Mouse (Mus musculus) hindbrain, embryonic 14.5 days (tissue): ENCODE data around the gene Ncoa5. TPM values are rescaled to one million over a fixed set of nuclear protein-coding genes. Genes with fewer than 3 reads are reported as not detected.

Source experiments
- ATAC-seq: fragments of 200-750 bp; cut with Nextera tagmentation; 2 replicates; pipeline ENCODE4 v1.8.0; 2017; ENCODE audit warnings: moderate number of reproducible peaks, mild to moderate bottlenecking, moderate TSS enrichment, moderate library complexity; ENCODE audit not compliant: low FRiP score
- DNase-seq: peaks from one replicate; pipeline ENCODE4 v3.0.0-alpha.2; 2015; ENCODE audit warnings: low spot score
- H3K27ac ChIP-seq: fragments of 300-500 bp; sonication (generic); 2 replicates; pipeline ENCODE4 v1.5.1; 2014; ENCODE audit warnings: mild to moderate bottlenecking, moderate library complexity
- H3K27me3 ChIP-seq: fragments of 300-500 bp; sonication (generic); 2 replicates; pipeline ENCODE4 v1.6.1; 2014; ENCODE audit warnings: mild to moderate bottlenecking, low read length, mixed read lengths; ENCODE audit not compliant: control insufficient read depth, insufficient read depth
- H3K36me3 ChIP-seq: fragments of 300-500 bp; sonication (generic); replicated peaks from 2 replicates; pipeline ENCODE4 v1.6.1; 2014; ENCODE audit not compliant: control insufficient read depth, insufficient read depth
- H3K4me1 ChIP-seq: fragments of 300-500 bp; sonication (generic); replicated peaks from 2 replicates; pipeline ENCODE4 v1.6.1; 2014; ENCODE audit warnings: antibody characterized with exemption, low read length, mixed read lengths; ENCODE audit not compliant: control insufficient read depth, insufficient read depth
- H3K4me2 ChIP-seq: fragments of 300-500 bp; sonication (generic); replicated peaks from 2 replicates; pipeline ENCODE4 v1.6.1; 2014; ENCODE audit warnings: mild to moderate bottlenecking, moderate library complexity
- H3K4me3 ChIP-seq: fragments of 300-500 bp; sonication (generic); replicated peaks from 2 replicates; pipeline ENCODE4 v1.5.1; 2014; ENCODE audit warnings: mild to moderate bottlenecking, low read length
- H3K9ac ChIP-seq: fragments of 300-500 bp; sonication (generic); 2 replicates; pipeline ENCODE4 v1.6.1; 2014
- H3K9me3 ChIP-seq: fragments of 300-500 bp; sonication (generic); 2 replicates; pipeline ENCODE4 v1.6.1; 2016; ENCODE audit warnings: low read length; ENCODE audit not compliant: control insufficient read depth
- WGBS: fragments of 180-500 bp; shearing (Covaris S2); extraction: QIAGEN DNeasy Blood & Tissue Kit; methylation state at CpG from one replicate; pipeline ENCODE4 v1.1.7; 2014; 5-methylcytosine and 5-hydroxymethylcytosine counted together
- polyA plus RNA-seq: library from polyadenylated mRNA; unstranded; fragments of >200 nt; fragmentation: Nextera tagmentation; extraction: Ambion mirVana; gene quantifications from 2 replicates; pipeline ENCODE4 v1.2.1, GENCODE M21; 2014

Ncoa5 gene
- polyA plus RNA-seq, 1 experiment from 2014 or later, result 83.1 TPM

- H3K36me3 ChIP-seq, result no peaks in the 10 kb centered on the region
- under 1% methylated on average over 33 of the region's 54 CpGs for WGBS
- peak within 1 kb of the TSS; percentile 69 for H3K4me2 ChIP-seq
- peak within 1 kb of the TSS; percentile 58 for H3K9ac ChIP-seq
- peaks cover 39% of the 10 kb centered on the region for H3K4me1 ChIP-seq
- ATAC-seq (peak; percentile 57; the same call in 1 of the 2 replicates), DNase-seq (peak; percentile 68)
- H3K9me3 ChIP-seq, result no peaks in the 10 kb centered on the region
- H3K27me3 ChIP-seq, result no peaks in the 10 kb centered on the region
- H3K27ac ChIP-seq, result peak within 1 kb of the TSS; percentile 45; the same call in 1 of the 2 replicates
- H3K4me3 ChIP-seq, result peak within 1 kb of the TSS; percentile 55
These were observed 73.8 kb downstream of the Ncoa5 start, which contains the start of gene Slc12a5 for GRCm38 (mm10) chr2:164960716-164961441. TSS of gene Slc12a5 (plus strand) at chr2:164960802.

GRCm38 (mm10) chr2:164957548-164958315 is 76.9 kb downstream of the Ncoa5 start:
- ATAC-seq, result no peak
- H3K4me2 ChIP-seq, result no peak overlapping the region
- WGBS, result 65% methylated on average over 9 of the region's 9 CpGs

GRCm38 (mm10) chr2:164956195-164956594 is 78.5 kb downstream of the Ncoa5 start:
- Histone ChIP-seq H3K4me1 (peaks cover 8% of the 10 kb centered on the region; the same call in 1 of the 2 replicates), H3K4me2 (no peak overlapping the region), H3K27me3 (peaks cover 25% of the 10 kb centered on the region), H3K4me3 (no peak overlapping the region), H3K9ac (no peak overlapping the region), H3K27ac (no peak overlapping the region), H3K36me3 (no peaks in the 10 kb centered on the region), H3K9me3 (no peaks in the 10 kb centered on the region)
- DNase-seq (no peak), ATAC-seq (no peak)
- 74% methylated on average over 5 of the region's 5 CpGs for WGBS

More at GRCm38 (mm10) chr2:164957548-164958315, 76.9 kb downstream of the Ncoa5 start:
- Histone ChIP-seq H3K9me3 (no peaks in the 10 kb centered on the region), H3K9ac (no peak overlapping the region), H3K27ac (no peak overlapping the region), H3K27me3 (peaks cover 10% of the 10 kb centered on the region; the same call in 1 of the 2 replicates), H3K4me1 (peaks cover 16% of the 10 kb centered on the region; the same call in 1 of the 2 replicates), H3K4me3 (no peak overlapping the region), H3K36me3 (no peaks in the 10 kb centered on the region)
- DNase-seq, result no peak

- peaks cover 30% of the 10 kb centered on the region for H3K27me3 ChIP-seq
- ATAC-seq (no peak), DNase-seq (no peak)
- 0 out of 2 replicates have a peak, but pooled peaks cover 6% of the 10 kb centered on the region for H3K4me1 ChIP-seq
- H3K9ac ChIP-seq, result no peak overlapping the region
- H3K4me3 ChIP-seq, result no peak overlapping the region
- no peaks in the 10 kb centered on the region for H3K9me3 ChIP-seq
- 79% methylated on average over 4 of the region's 4 CpGs for WGBS
- no peak overlapping the region for H3K27ac ChIP-seq
- H3K36me3 ChIP-seq, result no peaks in the 10 kb centered on the region
- no peak overlapping the region for H3K4me2 ChIP-seq
These were observed 78.9 kb downstream of the Ncoa5 start for GRCm38 (mm10) chr2:164955725-164956124.

GRCm38 (mm10) chr2:164953224-164953623 is 81.4 kb downstream of the Ncoa5 start:
- Histone ChIP-seq H3K4me1 (0 out of 2 replicates have a peak, but pooled peaks cover 6% of the 10 kb centered on the region), H3K27ac (no peak overlapping the region), H3K36me3 (no peaks in the 10 kb centered on the region), H3K27me3 (peaks cover 55% of the 10 kb centered on the region), H3K4me2 (peak overlapping the region; percentile 34), H3K9ac (no peak overlapping the region), H3K9me3 (no peaks in the 10 kb centered on the region), H3K4me3 (no peak overlapping the region)
- 3% methylated on average over 21 of the region's 21 CpGs for WGBS
- DNase-seq, result peak; percentile 82
- ATAC-seq, result peak; percentile 77; the same call in 1 of the 2 replicates

- H3K27me3 ChIP-seq, result peaks cover 63% of the 10 kb centered on the region
- H3K9ac ChIP-seq, result no peak overlapping the region
- H3K4me1 ChIP-seq, result 0 out of 2 replicates have a peak, but pooled peaks cover 6% of the 10 kb centered on the region
- no peak for ATAC-seq
- DNase-seq, result no peak
- H3K4me2 ChIP-seq, result no peak overlapping the region
- WGBS, result 42% methylated on average over 13 of the region's 13 CpGs
- no peaks in the 10 kb centered on the region for H3K9me3 ChIP-seq
- H3K4me3 ChIP-seq, result no peak overlapping the region
- H3K36me3 ChIP-seq, result no peaks in the 10 kb centered on the region
- no peak overlapping the region for H3K27ac ChIP-seq
These were observed 82.2 kb downstream of the Ncoa5 start for GRCm38 (mm10) chr2:164952448-164952847.

GRCm38 (mm10) chr2:164951745-164952144 is 82.9 kb downstream of the Ncoa5 start:
- no peak overlapping the region for H3K4me3 ChIP-seq
- DNase-seq (no peak), ATAC-seq (no peak)
- 0 out of 2 replicates have a peak, but pooled peaks cover 6% of the 10 kb centered on the region for H3K4me1 ChIP-seq
- H3K27ac ChIP-seq, result no peak overlapping the region
- H3K36me3 ChIP-seq, result no peaks in the 10 kb centered on the region
- peaks cover 63% of the 10 kb centered on the region for H3K27me3 ChIP-seq
- WGBS, result 80% methylated on average over 4 of the region's 4 CpGs
- H3K9ac ChIP-seq, result no peak overlapping the region
- H3K9me3 ChIP-seq, result no peaks in the 10 kb centered on the region
- H3K4me2 ChIP-seq, result no peak overlapping the region

- H3K4me3 ChIP-seq, result no peak overlapping the region
- H3K4me1 ChIP-seq, result 0 out of 2 replicates have a peak, but pooled peaks cover 6% of the 10 kb centered on the region
- WGBS, result 34% methylated on average over 13 of the region's 13 CpGs
- no peaks in the 10 kb centered on the region for H3K9me3 ChIP-seq
- H3K36me3 ChIP-seq, result no peaks in the 10 kb centered on the region
- H3K9ac ChIP-seq, result no peak overlapping the region
- peaks cover 63% of the 10 kb centered on the region for H3K27me3 ChIP-seq
- ATAC-seq (no peak), DNase-seq (no peak)
- H3K4me2 ChIP-seq, result no peak overlapping the region
- no peak overlapping the region for H3K27ac ChIP-seq
These were observed 84.2 kb downstream of the Ncoa5 start for GRCm38 (mm10) chr2:164950501-164950900.
